27 mouse cellular contexts compared by ENCODE assay signal in genomic region chr9:28621939-28622338, GRCm38 (mm10).
DNase-seq lines count a peak whose midpoint lies in the region; ATAC-seq and TF ChIP-seq lines count a peak whose summit lies in the region.
"Had no signal": no experiment of that assay in that cellular context is flagged by ENCODE, and none has a peak within 500 bp of the region (broad histone marks: within the 10 kb centered on the region; RNA-seq: fewer than 3 reads in every experiment).

No protein-coding gene starts in this region.

- ATAC-seq in granulocyte monocyte progenitor cell, adult 5-6 weeks (replicated peaks; ENCODE audit: poor library complexity, severe bottlenecking), result peak; percentile 72
- ATAC-seq in megakaryocyte progenitor cell, adult 5-6 weeks (replicated peaks; ENCODE audit: poor library complexity), result peak; percentile 75
- no peak for ATAC-seq in heart, embryonic 11.5 days (replicated peaks; ENCODE audit: insufficient number of reproducible peaks, low FRiP score, low TSS enrichment)
- no peak for ATAC-seq in hindbrain, embryonic 13.5 days (ENCODE audit: low FRiP score)
- ATAC-seq: activated CD4-positive, CD25-positive, alpha-beta regulatory T cell, adult 4 months; forebrain, embryonic 13.5 days; forebrain, embryonic 16.5 days; hindbrain, embryonic 16.5 days; intestine, embryonic 15.5 days had no signal

- H3K36me3 ChIP-seq in CH12.LX (replicated peaks in 1 of 2; ENCODE audit: control insufficient read depth in 1 of 2, insufficient read depth in 1 of 2, low read length in 1 of 2), result no peaks in the 10 kb centered on the region
- H3K36me3 ChIP-seq in heart, embryonic 11.5 days (ENCODE audit: control insufficient read depth, insufficient read depth, low read length), result no peaks in the 10 kb centered on the region
- H3K36me3 ChIP-seq in hindbrain, embryonic 13.5 days, result no peaks in the 10 kb centered on the region
- H3K36me3 ChIP-seq: forebrain, embryonic 10.5 days; heart, embryonic 12.5 days; heart, embryonic 15.5 days; hindbrain, embryonic 12.5 days; intestine, embryonic 15.5 days had no signal

- H3K79me2 ChIP-seq in CH12.LX (replicated peaks; ENCODE audit: control insufficient read depth, extremely low read depth, insufficient read depth, poor library complexity, severe bottlenecking), result no peaks in the 10 kb centered on the region

- H3K9ac ChIP-seq in CH12.LX (ENCODE audit: insufficient read depth, low read depth), result no peak overlapping the region
- no peak overlapping the region for H3K9ac ChIP-seq in heart, embryonic 11.5 days (ENCODE audit: low read depth, low read length)
- no peak overlapping the region for H3K9ac ChIP-seq in hindbrain, embryonic 13.5 days
- H3K9ac ChIP-seq: forebrain, embryonic 13.5 days; heart, embryonic 12.5 days; heart, embryonic 15.5 days; hindbrain, embryonic 12.5 days; intestine, embryonic 15.5 days had no signal

- no peak overlapping the region for H3K4me2 ChIP-seq in CH12.LX (ENCODE audit: insufficient read depth, low read depth, poor library complexity, severe bottlenecking)
- no peak overlapping the region for H3K4me2 ChIP-seq in heart, embryonic 11.5 days
- no peak overlapping the region for H3K4me2 ChIP-seq in hindbrain, embryonic 13.5 days
- H3K4me2 ChIP-seq: forebrain, embryonic 13.5 days; heart, embryonic 12.5 days; heart, embryonic 15.5 days; hindbrain, embryonic 12.5 days; intestine, embryonic 15.5 days had no signal

- no peak for TF ChIP-seq RAD21 in CH12.LX (IDR thresholded peaks at IDR 0.05; ENCODE audit: low read depth, low read length)

- peaks cover 0 to 12% of the 10 kb centered on the region in 2 experiments; a peak in 2 of 4 replicates for H3K4me1 ChIP-seq in CH12.LX (ENCODE audit: control insufficient read depth in 1 of 2, insufficient read depth in 2 of 2)
- no peaks in the 10 kb centered on the region for H3K4me1 ChIP-seq in heart, embryonic 11.5 days (ENCODE audit: control insufficient read depth, insufficient read depth, low read length)
- H3K4me1 ChIP-seq in hindbrain, embryonic 13.5 days (replicated peaks), result peaks cover 9% of the 10 kb centered on the region; the same call in 1 of the 2 replicates
- H3K4me1 ChIP-seq: forebrain, embryonic 10.5 days; forebrain, embryonic 13.5 days; heart, embryonic 12.5 days; heart, embryonic 15.5 days; intestine, embryonic 15.5 days had no signal

- WGBS in heart, embryonic 11.5 days (ENCODE audit: insufficient replicate concordance), result 74% methylated on average over 1 of the region's 1 CpGs
- 98% methylated on average over 1 of the region's 1 CpGs for WGBS in hindbrain, embryonic 13.5 days

- TF ChIP-seq CTCF in CH12.LX (conservative IDR thresholded peaks at IDR 0.05 in 1 of 2, IDR thresholded peaks at IDR 0.05 in 1 of 2; ENCODE audit: low read depth in 2 of 2, low read length in 2 of 2), result no peak

- H3K9me3 ChIP-seq in CH12.LX (replicated peaks; ENCODE audit: low read length), result peaks cover 5% of the 10 kb centered on the region
- no peaks in the 10 kb centered on the region for H3K9me3 ChIP-seq in heart, embryonic 11.5 days (replicated peaks; ENCODE audit: control insufficient read depth, low read length)
- no peaks in the 10 kb centered on the region for H3K9me3 ChIP-seq in hindbrain, embryonic 13.5 days
- H3K9me3 ChIP-seq: forebrain, embryonic 10.5 days; forebrain, embryonic 13.5 days; heart, embryonic 12.5 days; heart, embryonic 15.5 days; hindbrain, embryonic 12.5 days; intestine, embryonic 15.5 days had no signal

- no peak overlapping the region for H3K4me3 ChIP-seq in CH12.LX (replicated peaks in 1 of 3; ENCODE audit: low read depth in 2 of 3, low read length in 2 of 3, poor library complexity in 1 of 3)
- no peak overlapping the region for H3K4me3 ChIP-seq in heart, embryonic 11.5 days (ENCODE audit: low read depth, low read length)
- no peak overlapping the region for H3K4me3 ChIP-seq in hindbrain, embryonic 13.5 days
- H3K4me3 ChIP-seq: forebrain, embryonic 10.5 days; forebrain, embryonic 13.5 days; heart, embryonic 12.5 days; heart, embryonic 15.5 days; hindbrain, embryonic 12.5 days; intestine, embryonic 15.5 days had no signal

- H3K27ac ChIP-seq in CH12.LX (ENCODE audit: insufficient read depth, low read depth), result no peak overlapping the region
- H3K27ac ChIP-seq in heart, embryonic 11.5 days (ENCODE audit: low read depth, low read length), result no peak overlapping the region
- H3K27ac ChIP-seq in hindbrain, embryonic 13.5 days, result no peak overlapping the region
- H3K27ac ChIP-seq: forebrain, embryonic 10.5 days; forebrain, embryonic 13.5 days; heart, embryonic 15.5 days; hindbrain, embryonic 12.5 days; intestine, embryonic 15.5 days had no signal

- H3K27me3 ChIP-seq in CH12.LX (replicated peaks), result no peaks in the 10 kb centered on the region
- H3K27me3 ChIP-seq in heart, embryonic 11.5 days (ENCODE audit: control insufficient read depth, insufficient read depth, low read length), result no peaks in the 10 kb centered on the region
- no peaks in the 10 kb centered on the region for H3K27me3 ChIP-seq in hindbrain, embryonic 13.5 days
- H3K27me3 ChIP-seq: forebrain, embryonic 13.5 days; heart, embryonic 12.5 days; heart, embryonic 15.5 days; hindbrain, embryonic 12.5 days; intestine, embryonic 15.5 days had no signal

- TF ChIP-seq EP300 in CH12.LX (IDR thresholded peaks at IDR 0.05; ENCODE audit: low read length), result peak; percentile 48; the same call in 1 of the 2 replicates

- in situ Hi-C loops in CH12.LX (cut with MboI; ENCODE audit: low pct_ligation_motif_present, low pct_unique_long_range_greater_than_20kb, low sequenced_read_pairs), result no loop called here

- TF ChIP-seq POLR2A in CH12.LX (IDR thresholded peaks at IDR 0.05; ENCODE audit: low read depth, low read length), result no peak

- dilution Hi-C loops in CH12.LX (cut with MboI; ENCODE audit: extremely low pct_ligation_motif_present, extremely low pct_unique_long_range_greater_than_20kb, low sequenced_read_pairs), result no loop called here

- DNase-seq in CH12.LX (ENCODE audit: extremely low read depth), result peak; percentile 55
- DNase-seq in kidney, adult 11 months, result no peak
- DNase-seq: adrenal gland, adult 8-10 months; adrenal gland, postnatal 25 days; B cell, adult 2 months; cerebellum, adult 11-12 months; cerebellum, adult 8-10 months; cerebellum, postnatal 10 days; cerebellum, postnatal 36 days; gastrocnemius, postnatal 10 days; gastrocnemius, postnatal 36 days; heart, adult 11 months; heart, postnatal 10 days; heart, postnatal 36 days had no signal

TF ChIP-seq in CH12.LX, 34 proteins besides CTCF, POLR2A, EP300 and RAD21:
- TF ChIP-seq TBP (conservative IDR thresholded peaks at IDR 0.05; ENCODE audit: low read depth, low read length), result no peak
- no peak for TF ChIP-seq ELF1 (IDR thresholded peaks at IDR 0.05; ENCODE audit: low read depth, low read length)

Comparison
In these comparisons a context has a peak if more than half of its experiments do, and no peak if none do; other contexts are left out.
1. ATAC-seq: peak in granulocyte monocyte progenitor cell, adult 5-6 weeks (single experiment) and megakaryocyte progenitor cell, adult 5-6 weeks (single experiment); none in heart, embryonic 11.5 days (single experiment) and hindbrain, embryonic 13.5 days (single experiment).